Mouse (Mus musculus): Measurements from ENCODE around the gene Zswim3.

GRCm38 (mm10) chr2:164805332-164805718 lies 427 bp downstream of the Zswim3 start:
- no peak for TF ChIP-seq POLR2A (IDR thresholded peaks at IDR 0.05; ENCODE audit: borderline replicate concordance, extremely low read depth, insufficient read depth, insufficient read length, poor library complexity, severe bottlenecking)
- TF ChIP-seq CTCF (IDR thresholded peaks at IDR 0.05; ENCODE audit: borderline replicate concordance, extremely low read depth, insufficient read depth, insufficient read length) = no peak

Data from brain, embryonic 14.5 days (tissue).